Mouse (Mus musculus): ENCODE results near the gene Nid2. TPM values are rescaled to one million over a fixed set of nuclear protein-coding genes. Genes with fewer than 3 reads are reported as not detected.

The Nid2 gene
- total and polyA plus RNA-seq, 3 experiments, result not detected

- TF ChIP-seq USF2 (IDR thresholded peaks at IDR 0.05; ENCODE audit: borderline replicate concordance in 1 of 2, insufficient read depth in 1 of 2, low read depth in 1 of 2, low read length in 2 of 2), result no peak
- TF ChIP-seq KAT2A (conservative IDR thresholded peaks at IDR 0.05; ENCODE audit: low read depth, low read length), result no peak
- no peak for TF ChIP-seq HCFC1 (IDR thresholded peaks at IDR 0.05; ENCODE audit: low read depth, low read length)
- peak; percentile 39 for TF ChIP-seq RAD21 (IDR thresholded peaks at IDR 0.05; ENCODE audit: low read depth, low read length)
- TF ChIP-seq GABPA (IDR thresholded peaks at IDR 0.05; ENCODE audit: low read depth, low read length), result no peak
- TF ChIP-seq SIN3A (IDR thresholded peaks at IDR 0.05; ENCODE audit: low read length), result no peak
- no peak for TF ChIP-seq ZNF384 (IDR thresholded peaks at IDR 0.05; ENCODE audit: low read depth, low read length)
- TF ChIP-seq UBTF (IDR thresholded peaks at IDR 0.05; ENCODE audit: borderline replicate concordance, insufficient read depth, low read depth, low read length), result no peak
- TF ChIP-seq EP300 (IDR thresholded peaks at IDR 0.05; ENCODE audit: low read depth in 1 of 2, low read length in 2 of 2), result no peak
- no peak for TF ChIP-seq NELFE (IDR thresholded peaks at IDR 0.05; ENCODE audit: low read depth, low read length)
Observed at GRCm38 (mm10) chr14:19858808-19859776, 108.0 kb downstream of the Nid2 start (continued).

- Histone ChIP-seq H3K27me3 (ENCODE audit: control insufficient read depth in 1 of 2, insufficient read depth in 2 of 2, low read length in 2 of 2) (peaks cover 0 to 2% of the 10 kb centered on the region in 2 experiments; a peak in 2 of 4 replicates), H3K79me2 (ENCODE audit: control insufficient read depth, insufficient read depth, low read length, poor library complexity) (no peaks in the 10 kb centered on the region), H3K9ac (ENCODE audit: control insufficient read depth, low read depth, low read length, poor library complexity, severe bottlenecking) (no peak overlapping the region), H3K9me3 (replicated peaks; ENCODE audit: insufficient read depth, low read length) (no peaks in the 10 kb centered on the region), H3K27ac (ENCODE audit: control insufficient read depth, low read depth, low read length) (no peak overlapping the region), H3K4me1 (ENCODE audit: control insufficient read depth in 1 of 2, insufficient read depth in 2 of 2, low read length in 2 of 2) (no peaks in the 10 kb centered on the region), H3K36me3 (ENCODE audit: control insufficient read depth in 1 of 2, insufficient read depth in 2 of 2, low read length in 2 of 2) (no peaks in the 10 kb centered on the region), H3K4me3 (ENCODE audit: control insufficient read depth in 1 of 2, insufficient read depth in 1 of 2, low read depth in 2 of 2, low read length in 2 of 2) (no peak overlapping the region)
- no peak for TF ChIP-seq ZC3H11A (IDR thresholded peaks at IDR 0.05; ENCODE audit: low read depth, low read length)
- TF ChIP-seq MAFK (IDR thresholded peaks at IDR 0.05; ENCODE audit: borderline replicate concordance, low read depth, low read length), result no peak
- no peak for TF ChIP-seq GABPA (IDR thresholded peaks at IDR 0.05; ENCODE audit: low read depth, low read length)
- TF ChIP-seq ZMIZ1 (IDR thresholded peaks at IDR 0.05; ENCODE audit: low read depth, low read length), result no peak
- no peak for TF ChIP-seq CTCF (IDR thresholded peaks at IDR 0.05 in 2 of 3, conservative IDR thresholded peaks at IDR 0.05 in 1 of 3; ENCODE audit: control insufficient read depth in 1 of 3, insufficient read depth in 1 of 3, low read depth in 2 of 3, low read length in 3 of 3, poor library complexity in 1 of 3, severe bottlenecking in 1 of 3)
- TF ChIP-seq USF1 (IDR thresholded peaks at IDR 0.05; ENCODE audit: low read depth, low read length), result no peak
- TF ChIP-seq BHLHE40 (IDR thresholded peaks at IDR 0.05; ENCODE audit: borderline replicate concordance, low read depth, low read length), result no peak
- TF ChIP-seq UBTF (IDR thresholded peaks at IDR 0.05; ENCODE audit: borderline replicate concordance, insufficient read depth, low read depth, low read length), result no peak
- no peak for TF ChIP-seq ZKSCAN1 (IDR thresholded peaks at IDR 0.05; ENCODE audit: low read depth, low read length)
- TF ChIP-seq SMC3 (IDR thresholded peaks at IDR 0.05; ENCODE audit: low read depth, low read length), result no peak
- TF ChIP-seq ELF1 (IDR thresholded peaks at IDR 0.05; ENCODE audit: low read depth, low read length), result no peak
- no peak for TF ChIP-seq EP300 (IDR thresholded peaks at IDR 0.05; ENCODE audit: low read depth in 1 of 2, low read length in 2 of 2)
- no peak for TF ChIP-seq TCF12 (IDR thresholded peaks at IDR 0.05; ENCODE audit: low read depth, low read length)
- no peak for TF ChIP-seq ETS1 (IDR thresholded peaks at IDR 0.05; ENCODE audit: low read depth, low read length)
- TF ChIP-seq MAZ (IDR thresholded peaks at IDR 0.05; ENCODE audit: low read depth, low read length), result no peak
- no peak for DNase-seq (ENCODE audit: low read depth, low spot score)
Observed at GRCm38 (mm10) chr14:19860281-19860680, 109.2 kb downstream of the Nid2 start.

Other genes with a start within 250 kb of the Nid2 start
- not detected in 2 replicates for gene Gm2244, start 201.3 kb upstream of the Nid2 start, total RNA-seq (2012; rRNA removed)
- not detected for gene Gm2244, start 201.3 kb upstream of the Nid2 start, polyA plus RNA-seq (2012; ENCODE audit: insufficient read depth in 1 of 2, insufficient read length in 2 of 2, low read depth in 1 of 2, low replicate concordance in 2 of 2, missing spikeins in 1 of 2)
- not detected in 2 replicates for gene Gm2237, start 166.1 kb upstream of the Nid2 start, total RNA-seq (2012; rRNA removed)
- not detected for gene Gm2237, start 166.1 kb upstream of the Nid2 start, polyA plus RNA-seq (2012; ENCODE audit: insufficient read depth in 1 of 2, insufficient read length in 2 of 2, low read depth in 1 of 2, low replicate concordance in 2 of 2, missing spikeins in 1 of 2)
- gene Gm5458, start 148.7 kb upstream of the Nid2 start, total RNA-seq (2012; rRNA removed), result not detected in 2 replicates
- not detected for gene Gm5458, start 148.7 kb upstream of the Nid2 start, polyA plus RNA-seq (2012; ENCODE audit: insufficient read depth in 1 of 2, insufficient read length in 2 of 2, low read depth in 1 of 2, low replicate concordance in 2 of 2, missing spikeins in 1 of 2)
- gene Rtraf, start 72.6 kb downstream of the Nid2 start, total RNA-seq (2012; rRNA removed), result 90.4 and 93.9 TPM in 2 replicates
- 100 to 1,000 TPM in 1 of 2 experiments, not detected in 1; 117 TPM for gene Rtraf, start 72.6 kb downstream of the Nid2 start, polyA plus RNA-seq (2012; ENCODE audit: insufficient read depth in 1 of 2, insufficient read length in 2 of 2, low read depth in 1 of 2, low replicate concordance in 2 of 2, missing spikeins in 1 of 2)
- gene Gng2, start 226.4 kb downstream of the Nid2 start, total RNA-seq (2012; rRNA removed), result 3.3 and 8.9 TPM in 2 replicates
- 10 to 100 TPM in 1 of 2 experiments, not detected in 1; 17.2 TPM for gene Gng2, start 226.4 kb downstream of the Nid2 start, polyA plus RNA-seq (2012; ENCODE audit: insufficient read depth in 1 of 2, insufficient read length in 2 of 2, low read depth in 1 of 2, low replicate concordance in 2 of 2, missing spikeins in 1 of 2)

All from MEL (cell line).